Mouse (Mus musculus) forelimb bud, embryonic 11.5 days (tissue): ENCODE measurements around the gene Olfr558.

ENCODE experiments used
- DNase-seq: peaks from one replicate; pipeline ENCODE4 v3.0.0-alpha.2; 2012; ENCODE audit warnings: low read depth, low spot score

The Olfr558 gene

GRCm38 (mm10) chr7:102701915-102702314 lies at the start of gene Olfr558:
Gene Olfr558, plus strand, starts transcription at chr7:102702215.
- no peak for DNase-seq

GRCm38 (mm10) chr7:102658523-102658922 lies 43.5 kb upstream of the Olfr558 start, which contains the start of gene Olfr555:
Gene Olfr555, plus strand, starts transcription at chr7:102658823.
- no peak for DNase-seq

- DNase-seq: no peak
Observed at GRCm38 (mm10) chr7:102664599-102664998, 37.4 kb upstream of the Olfr558 start, which contains the start of gene Olfr556. Gene Olfr556, plus strand, starts transcription at chr7:102664899.

- peak; percentile 11 for DNase-seq
Observed at GRCm38 (mm10) chr7:102665378-102665777, 36.6 kb upstream of the Olfr558 start.

GRCm38 (mm10) chr7:102676225-102676624 lies 25.8 kb upstream of the Olfr558 start:
- DNase-seq: no peak

GRCm38 (mm10) chr7:102681916-102682315 lies 20.1 kb upstream of the Olfr558 start:
- DNase-seq: no peak

GRCm38 (mm10) chr7:102686944-102687501 lies 15.0 kb upstream of the Olfr558 start, which contains the start of gene Trim68:
Gene Trim68, minus strand, starts transcription at chr7:102687327.
- DNase-seq: peak; percentile 87

GRCm38 (mm10) chr7:102695358-102696125 lies 6.5 kb upstream of the Olfr558 start, which contains the start of gene Olfr557:
Gene Olfr557, plus strand, starts transcription at chr7:102695910.
- peak; percentile 40 for DNase-seq

- DNase-seq: no peak
Observed at GRCm38 (mm10) chr7:102698461-102698860, 3.6 kb upstream of the Olfr558 start.

GRCm38 (mm10) chr7:102718970-102719369 lies 17.0 kb downstream of the Olfr558 start, which contains the start of gene Olfr33:
Gene Olfr33, minus strand, starts transcription at chr7:102719070.
- no peak for DNase-seq

- no peak for DNase-seq
Observed at GRCm38 (mm10) chr7:102727391-102727790, 25.4 kb downstream of the Olfr558 start, which contains the start of gene Olfr559. Gene Olfr559, minus strand, starts transcription at chr7:102727491.

- no peak for DNase-seq
Observed at GRCm38 (mm10) chr7:102733793-102734192, 31.8 kb downstream of the Olfr558 start.

- no peak for DNase-seq
Observed at GRCm38 (mm10) chr7:102737705-102738104, 35.7 kb downstream of the Olfr558 start.

- no peak for DNase-seq
Observed at GRCm38 (mm10) chr7:102752086-102752485, 50.1 kb downstream of the Olfr558 start.

GRCm38 (mm10) chr7:102759266-102759665 lies 57.3 kb downstream of the Olfr558 start, which contains the start of the genes Olfr560 and Olfr78:
Gene Olfr560, minus strand, starts transcription at chr7:102759366.
Gene Olfr78, minus strand, starts transcription at chr7:102759471.
- DNase-seq: no peak
